Mouse (Mus musculus): ENCODE measurements around the gene Shisa6.

DNA sequence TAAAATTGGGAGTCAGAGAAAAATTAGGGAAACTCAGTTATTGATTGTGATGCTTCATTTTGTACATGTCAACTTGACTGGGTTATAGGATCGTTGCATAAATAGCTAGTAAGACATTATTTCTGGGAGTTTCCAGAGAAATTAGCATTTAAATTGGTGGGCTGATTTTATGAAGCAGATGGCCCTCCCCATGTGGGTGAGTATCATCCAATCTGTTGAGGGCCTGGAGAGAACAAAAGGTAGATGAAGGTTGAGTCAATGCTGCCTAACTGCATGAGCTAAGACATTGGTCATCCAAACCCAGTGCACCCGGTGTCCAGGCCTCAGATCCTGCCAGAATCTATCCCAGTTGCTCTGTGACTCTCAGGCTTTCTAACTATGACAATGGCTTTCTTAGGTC is 337.6 kb downstream of the Shisa6 start:
- TF ChIP-seq CTCF (conservative IDR thresholded peaks at IDR 0.05 in 1 of 2, IDR thresholded peaks at IDR 0.05 in 1 of 2; ENCODE audit: low read depth in 2 of 2, low read length in 2 of 2) (no peak), ZKSCAN1 (IDR thresholded peaks at IDR 0.05; ENCODE audit: borderline replicate concordance, low read depth, low read length) (no peak), TCF12 (IDR thresholded peaks at IDR 0.05; ENCODE audit: low read depth, low read length) (no peak), USF1 (IDR thresholded peaks at IDR 0.05; ENCODE audit: low read depth, low read length) (no peak), POLR2A (IDR thresholded peaks at IDR 0.05; ENCODE audit: low read depth, low read length) (no peak), CHD2 (IDR thresholded peaks at IDR 0.05; ENCODE audit: low read length) (no peak)
